Mouse (Mus musculus) retina, adult 2 months (tissue): Measurements from ENCODE around the gene Olfr237-ps1.
"Not testable (repeated sequence)": the region's sequence is repeated elsewhere in the genome, so short reads cannot be mapped to it uniquely, and the experiment has no call there.

Source experiments
- DNase-seq: peaks from one replicate; pipeline ENCODE4 v3.0.0-alpha.2; 2012; ENCODE audit warnings: low read depth, low spot score

Gene Olfr237-ps1

DNA sequence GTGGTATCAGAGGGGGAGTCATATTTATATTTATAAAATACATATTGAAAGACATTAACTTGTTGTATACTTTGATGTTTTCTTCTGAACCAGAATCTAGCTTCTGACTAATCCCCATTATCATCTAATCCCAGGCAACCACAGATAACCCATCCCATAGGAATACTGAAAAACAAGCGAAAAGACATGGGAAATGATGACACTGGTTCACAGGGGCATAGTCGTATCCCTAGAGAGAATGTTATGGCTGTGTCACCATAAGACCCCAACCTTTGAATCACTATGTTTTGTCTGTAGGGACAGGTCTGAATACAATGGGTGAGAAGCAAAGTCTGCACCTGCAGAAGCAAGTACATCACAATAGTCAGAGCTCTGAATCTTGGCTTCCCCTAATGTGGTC, at the start of gene Olfr237-ps1:
Olfr237-ps1 (plus strand) TSS at position 301 of the 400 bp plus-strand sequence.
- not testable (repeated sequence) for DNase-seq

DNA sequence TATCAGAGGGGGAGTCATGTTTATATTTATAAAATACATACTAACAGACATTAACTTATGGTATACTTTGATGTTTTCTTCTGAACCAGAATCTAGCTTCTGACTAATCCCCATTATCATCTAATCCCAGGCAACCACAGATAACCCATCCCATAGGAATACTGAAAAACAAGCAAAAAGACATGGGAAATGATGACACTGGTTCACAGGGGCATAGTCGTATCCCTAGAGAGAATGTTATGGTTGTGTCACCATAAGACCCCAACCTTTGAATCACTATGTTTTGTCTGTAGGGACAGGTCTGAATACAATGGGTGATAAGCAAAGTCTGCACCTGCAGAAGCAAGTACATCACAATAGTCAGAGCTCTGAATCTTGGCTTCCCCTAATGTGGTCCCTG, 40.3 kb upstream of the Olfr237-ps1 start, which contains the start of gene Olfr441:
Olfr441 (plus strand) TSS at position 301 of the 400 bp plus-strand sequence.
- DNase-seq: not testable (repeated sequence)

DNA sequence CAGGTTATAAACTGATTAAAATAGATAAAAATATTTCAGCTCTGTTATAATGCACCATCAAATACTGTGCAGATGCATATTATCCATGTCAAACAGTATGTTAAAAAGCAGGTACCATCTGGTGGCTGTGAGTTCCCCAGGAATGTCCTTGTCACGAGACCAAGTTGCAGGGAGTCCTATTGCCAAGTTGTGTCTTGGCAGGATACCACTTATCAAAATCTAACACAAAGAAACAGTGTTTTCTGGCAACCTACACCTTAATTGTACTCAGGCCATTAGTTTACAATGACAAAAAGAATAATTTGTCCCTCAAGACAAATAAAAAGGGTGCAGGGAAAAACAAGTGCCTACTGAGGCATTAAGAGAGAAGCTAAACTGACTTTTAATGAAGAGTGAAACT, 13.1 kb downstream of the Olfr237-ps1 start:
- no peak for DNase-seq

DNA sequence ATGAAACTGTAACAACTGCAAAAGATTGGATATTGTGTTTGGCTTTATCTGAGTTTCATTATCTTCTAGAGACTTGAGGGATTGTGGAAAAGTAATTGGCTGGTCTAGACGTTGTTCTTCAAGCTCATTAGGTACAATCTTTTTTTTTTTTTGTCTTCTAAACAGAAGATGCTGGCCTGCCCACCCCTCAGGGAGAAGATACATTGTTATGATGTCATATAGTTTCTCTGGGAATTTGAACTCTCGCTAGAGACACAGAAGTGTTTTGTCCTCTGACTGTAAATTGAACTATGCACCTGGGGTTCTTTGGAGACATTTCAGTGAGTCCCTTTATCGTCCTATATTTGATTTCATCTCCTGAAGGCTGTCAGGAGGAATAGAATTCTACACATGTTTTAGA, 16.6 kb downstream of the Olfr237-ps1 start, which contains the start of gene Olfr437:
Olfr437 (plus strand) TSS at position 301 of the 400 bp plus-strand sequence.
- no peak for DNase-seq

DNA sequence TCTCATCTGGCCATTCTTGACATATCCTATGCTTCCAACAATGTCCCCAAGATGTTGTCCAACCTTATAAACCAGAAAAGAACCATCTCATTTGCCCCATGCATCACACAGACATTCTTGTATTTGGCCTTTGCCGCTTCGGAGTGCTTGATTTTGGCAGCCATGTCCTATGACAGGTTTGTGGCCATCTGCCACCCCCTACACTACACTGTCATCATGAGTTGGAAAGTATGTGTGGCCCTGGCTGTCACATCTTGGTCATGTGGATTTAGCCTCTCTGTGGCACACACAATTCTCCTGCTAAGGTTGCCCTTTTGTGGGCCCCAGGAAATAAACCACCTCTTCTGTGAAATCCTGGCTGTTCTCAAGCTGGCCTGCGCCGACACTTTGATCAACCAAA, 20.9 kb downstream of the Olfr237-ps1 start:
- no peak for DNase-seq

DNA sequence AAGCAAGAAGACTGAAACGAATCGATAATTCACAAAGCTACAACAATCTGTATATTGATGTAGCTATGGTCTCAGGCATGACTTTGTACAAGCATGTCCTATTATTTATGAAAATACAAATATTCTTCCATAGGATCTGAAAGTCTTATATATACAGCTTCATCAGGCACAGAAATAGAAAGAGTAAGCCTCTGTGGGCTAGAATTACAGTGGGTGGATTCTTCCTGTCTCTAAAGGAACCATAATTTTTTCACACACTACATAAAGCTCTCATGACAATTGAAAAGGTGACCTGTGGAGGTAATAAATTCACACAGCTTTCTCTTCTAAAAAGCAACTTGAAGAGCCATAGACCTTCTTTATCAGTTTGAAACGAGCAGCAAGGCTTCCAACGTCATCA, 25.5 kb downstream of the Olfr237-ps1 start, which contains the start of gene Olfr13:
Olfr13 (plus strand) TSS at position 301 of the 400 bp plus-strand sequence.
- DNase-seq: no peak

DNA sequence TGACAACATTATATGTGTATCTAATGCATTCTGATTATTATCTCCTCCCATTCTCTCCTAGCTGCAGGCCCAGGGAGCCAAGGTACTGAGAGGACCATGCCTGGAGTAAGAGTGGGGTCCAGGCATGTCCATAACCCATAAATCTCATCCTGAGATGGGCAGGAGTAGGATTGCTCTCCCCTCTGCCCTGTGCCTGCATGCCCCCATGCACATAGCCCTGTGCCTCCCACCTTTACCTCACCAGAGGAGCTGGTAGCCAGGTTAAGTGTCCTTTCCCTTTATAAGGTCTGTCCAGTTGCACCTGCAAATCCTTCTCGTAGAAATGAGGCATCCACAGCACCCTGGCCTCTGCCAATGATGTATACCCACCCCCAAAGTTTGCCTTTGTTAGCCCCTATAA, 31.8 kb downstream of the Olfr237-ps1 start:
- DNase-seq: no peak

DNA sequence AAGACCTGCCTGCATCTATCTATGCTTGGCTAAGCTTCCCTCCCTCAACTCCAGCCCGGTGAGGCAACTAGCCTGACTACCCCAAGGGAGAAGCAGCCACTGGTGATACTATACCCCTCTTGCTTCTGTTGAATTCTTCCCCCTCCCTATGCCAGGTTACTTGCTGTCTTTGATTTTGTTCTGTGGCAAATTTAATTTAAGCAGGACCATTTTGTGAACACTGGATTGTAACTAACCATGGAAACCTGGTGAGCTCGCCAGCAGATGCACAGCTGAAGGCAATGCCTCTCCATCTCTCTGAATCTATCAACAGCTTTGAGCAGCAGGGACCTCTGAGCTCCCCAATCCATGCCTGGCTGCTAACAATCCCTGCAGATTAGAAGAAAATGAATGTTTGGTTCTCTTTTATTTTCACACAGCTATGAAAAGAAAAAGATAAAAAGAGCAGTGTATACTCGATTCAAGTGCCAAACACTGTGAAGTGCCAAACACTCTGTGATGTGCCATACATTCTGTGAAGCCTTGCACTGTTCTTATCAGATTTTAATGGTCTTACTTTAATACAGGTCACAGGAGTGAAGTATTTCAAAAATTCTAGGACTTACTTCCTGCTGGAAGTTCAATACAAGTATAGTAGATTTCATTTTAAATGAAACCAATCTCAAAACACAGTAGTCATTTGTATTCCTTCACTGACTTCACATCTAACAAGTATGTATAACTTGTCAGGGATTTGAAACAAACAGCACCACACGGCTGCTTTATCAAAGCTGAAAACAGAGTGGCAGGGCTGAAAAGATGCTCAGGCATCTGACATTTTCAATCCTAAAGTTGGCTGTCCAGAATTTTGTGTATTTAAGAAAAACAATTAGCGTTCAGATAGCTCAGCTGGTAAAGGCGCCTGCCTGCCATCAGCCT, 32.5 kb downstream of the Olfr237-ps1 start:
- DNase-seq: no peak

DNA sequence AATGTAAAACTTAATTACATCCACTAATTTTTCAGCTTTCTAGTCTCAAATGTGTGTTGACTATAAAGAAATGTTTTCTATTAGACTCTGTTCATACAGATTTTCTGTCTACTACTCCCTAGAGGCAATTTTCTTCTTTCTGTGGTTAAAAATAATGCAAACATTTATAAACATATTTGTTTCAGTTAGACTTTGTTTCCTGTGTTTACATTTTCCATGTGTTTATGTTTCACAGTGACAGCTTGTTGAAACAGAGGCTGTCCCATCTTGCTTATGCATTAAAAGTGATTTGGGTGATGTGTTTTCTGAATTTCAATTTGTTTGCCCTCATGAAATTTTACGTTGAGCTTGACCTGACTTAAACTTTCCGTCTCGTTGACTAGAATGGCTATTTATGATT, 44.6 kb downstream of the Olfr237-ps1 start:
- no peak for DNase-seq

DNA sequence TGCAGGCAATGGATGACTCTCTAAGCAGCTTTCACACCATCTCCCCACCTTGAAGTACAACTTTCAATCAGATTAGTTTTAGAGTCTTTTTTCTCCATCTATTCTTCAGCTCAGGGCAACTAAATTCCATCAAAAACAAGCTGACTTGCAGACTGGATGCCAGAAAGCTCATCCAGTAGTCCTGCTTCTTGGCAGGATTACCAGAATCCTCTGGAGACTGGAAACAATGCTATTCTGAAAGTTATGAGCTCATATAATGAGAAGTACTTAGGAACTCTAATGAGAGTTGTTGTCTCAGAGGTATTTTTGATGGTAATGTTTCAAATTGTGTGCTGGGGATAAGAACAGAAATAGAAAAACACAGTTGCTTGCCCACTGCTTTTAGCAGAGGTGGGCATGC, 50.4 kb downstream of the Olfr237-ps1 start, which contains the start of gene Olfr435:
Olfr435 (plus strand) TSS at position 366 of the 400 bp plus-strand sequence.
- DNase-seq: no peak

DNA sequence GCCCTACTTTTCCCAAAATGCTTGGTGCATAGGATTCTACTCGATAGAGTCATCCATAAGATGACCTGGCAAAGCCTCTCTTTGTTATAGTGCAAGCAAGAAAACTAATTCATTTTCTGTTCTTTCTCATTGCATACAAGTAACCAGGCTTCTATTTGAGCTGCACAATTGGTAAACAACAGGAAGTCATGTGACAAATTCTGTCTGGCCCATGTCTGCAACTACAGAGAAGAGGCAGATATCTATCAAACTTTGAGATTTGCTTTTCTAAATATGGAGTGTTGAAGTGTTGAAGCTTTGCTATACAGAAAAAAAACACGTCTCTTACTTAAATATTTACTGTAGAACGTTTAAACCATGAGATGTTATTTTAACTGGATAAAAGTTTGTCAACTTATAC, 51.7 kb downstream of the Olfr237-ps1 start:
- no peak for DNase-seq

DNA sequence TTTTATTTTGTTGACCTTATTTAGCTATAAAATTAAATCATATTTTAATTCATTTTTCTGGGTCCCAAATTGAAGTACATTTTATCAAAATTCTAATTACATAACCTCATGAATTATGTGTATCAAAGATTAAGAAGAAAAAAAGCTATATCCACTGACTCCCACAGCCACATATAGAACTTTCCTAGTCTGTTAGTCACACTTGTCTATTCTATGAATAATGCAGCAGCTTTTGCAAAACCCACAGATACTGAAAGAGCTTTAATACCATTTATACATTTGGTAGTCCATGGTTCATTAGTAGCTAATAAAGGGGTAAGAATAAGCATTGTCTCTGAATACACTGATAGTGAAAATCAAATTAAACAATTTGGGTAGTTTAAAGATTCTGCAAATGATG, 56.4 kb downstream of the Olfr237-ps1 start:
- DNase-seq: no peak

DNA sequence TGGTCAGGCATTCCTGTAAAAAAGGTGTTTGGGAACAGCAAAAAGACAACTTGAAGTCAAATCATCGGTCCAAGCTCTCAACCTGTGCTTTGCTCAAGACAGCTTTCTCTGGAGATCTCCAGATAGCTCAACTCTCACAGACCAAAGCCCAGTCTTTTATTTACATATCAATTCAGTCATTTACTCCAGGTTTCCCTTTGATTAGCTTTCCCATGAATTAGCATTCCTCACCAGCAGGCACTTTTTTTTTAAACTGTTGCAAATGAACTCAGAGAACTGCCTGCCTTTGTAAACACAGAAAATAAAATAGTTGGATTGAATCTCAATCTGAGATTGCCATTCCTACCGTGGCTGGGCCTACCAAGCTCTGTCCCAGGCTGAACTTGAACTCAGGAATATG, 59.0 kb downstream of the Olfr237-ps1 start:
- no peak for DNase-seq
